Mouse (Mus musculus): ENCODE data around the gene 4930502E18Rik.
"Not testable (repeated sequence)": the region's sequence is repeated elsewhere in the genome, so short reads cannot be mapped to it uniquely, and the experiment has no call there.

GRCm38 (mm10) chrX:53684676-53685075 is 40.0 kb upstream of the 4930502E18Rik start:
- TF ChIP-seq POLR2A (IDR thresholded peaks at IDR 0.05; ENCODE audit: borderline replicate concordance, insufficient read depth, low read length); CTCF (IDR thresholded peaks at IDR 0.05; ENCODE audit: borderline replicate concordance, insufficient read depth, low read depth, low read length): not testable (repeated sequence)
